ENCODE assay signal across 15 mouse cellular contexts in the genomic region with DNA sequence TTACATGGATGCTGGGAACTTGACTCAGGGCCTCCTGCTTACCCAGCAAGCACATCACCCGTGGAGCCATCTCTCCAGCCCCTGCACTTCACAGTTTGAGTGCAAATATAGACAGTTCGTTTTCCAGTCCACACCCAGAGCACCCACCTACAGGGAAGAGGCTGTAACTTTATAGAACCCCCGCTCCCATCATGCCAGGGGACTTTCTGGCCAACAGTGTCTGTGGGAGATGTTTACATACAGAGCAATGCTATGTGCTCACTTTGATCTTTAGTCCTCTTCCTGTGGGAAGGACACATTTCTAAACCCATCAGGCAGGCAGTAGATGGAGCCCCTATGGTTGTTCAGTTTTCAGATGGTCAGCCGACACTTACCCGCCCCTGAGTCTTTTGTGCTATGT. TPM values are rescaled to one million over a fixed set of nuclear protein-coding genes. Genes with fewer than 3 reads are reported as not detected.
DNase-seq lines count a peak whose midpoint lies in the region; ATAC-seq and TF ChIP-seq lines count a peak whose summit lies in the region.
"Had no signal": no experiment of that assay in that cellular context is flagged by ENCODE, and none has a peak within 500 bp of the region (broad histone marks: within the 10 kb centered on the region; RNA-seq: fewer than 3 reads in every experiment).

No protein-coding gene starts in this region.

- H3K4me2 ChIP-seq in liver, embryonic 11.5 days = no peak overlapping the region
- no peak overlapping the region for H3K4me2 ChIP-seq in liver, postnatal 0 days (ENCODE audit: low read depth, low read length)
- no peak overlapping the region for H3K4me2 ChIP-seq in liver, embryonic 16.5 days (ENCODE audit: low read depth, low read length)
- H3K4me2 ChIP-seq: heart, embryonic 11.5 days; kidney, embryonic 15.5 days had no signal

- no peak for DNase-seq in frontal cortex, postnatal 25 days (ENCODE audit: low spot score in 2 of 2)
- no peak for DNase-seq in liver, embryonic 11.5 days (ENCODE audit: low spot score)
- DNase-seq in liver, postnatal 0 days = no peak
- DNase-seq in retina, postnatal 1 day = no peak
- DNase-seq in urinary bladder, postnatal 25 days (ENCODE audit: low spot score) = no peak
- DNase-seq: gastrocnemius, postnatal 25 days; lung, adult 18-20 months; lung, postnatal 36 days; thymus, postnatal 36 days had no signal

- H3K4me3 ChIP-seq in liver, embryonic 11.5 days (ENCODE audit: low read depth, low read length) = no peak overlapping the region
- no peak overlapping the region for H3K4me3 ChIP-seq in liver, postnatal 0 days (ENCODE audit: low read depth, low read length)
- H3K4me3 ChIP-seq in cortical plate, adult 2 months (ENCODE audit: insufficient read depth, low read length) = no peak overlapping the region
- no peak overlapping the region for H3K4me3 ChIP-seq in liver, embryonic 16.5 days (ENCODE audit: low read depth, low read length)
- H3K4me3 ChIP-seq: kidney, embryonic 15.5 days had no signal

- TF ChIP-seq EP300 in liver, postnatal 0 days (IDR thresholded peaks at IDR 0.05; ENCODE audit: low read depth) = no peak

- no peak overlapping the region for H3K9ac ChIP-seq in liver, embryonic 11.5 days (ENCODE audit: low read depth, low read length)
- H3K9ac ChIP-seq in liver, postnatal 0 days (replicated peaks) = no peak overlapping the region
- peak overlapping the region; percentile 40; the same call in 1 of the 2 replicates for H3K9ac ChIP-seq in liver, embryonic 16.5 days (ENCODE audit: low read depth, low read length)
- H3K9ac ChIP-seq: kidney, embryonic 15.5 days had no signal

- H3K27ac ChIP-seq in liver, embryonic 11.5 days (ENCODE audit: low read depth, low read length) = peak overlapping the region; percentile 90
- no peak overlapping the region; the same call in 1 of the 2 replicates for H3K27ac ChIP-seq in liver, postnatal 0 days (ENCODE audit: low read depth)
- H3K27ac ChIP-seq in cortical plate, adult 2 months (ENCODE audit: insufficient read depth, low read length) = peak overlapping the region; percentile 24; the same call in 1 of the 2 replicates
- peak overlapping the region; percentile 97 for H3K27ac ChIP-seq in liver, embryonic 16.5 days (ENCODE audit: low read length)
- H3K27ac ChIP-seq: kidney, embryonic 15.5 days had no signal

- 79% methylated on average over 5 of the region's 5 CpGs for WGBS in liver, embryonic 11.5 days
- 70% methylated on average over 5 of the region's 5 CpGs for WGBS in liver, postnatal 0 days (ENCODE audit: insufficient replicate concordance)
- 77% methylated on average over 5 of the region's 5 CpGs for WGBS in liver, embryonic 16.5 days (ENCODE audit: insufficient replicate concordance)

- TF ChIP-seq POLR2A in cortical plate, adult 2 months (IDR thresholded peaks at IDR 0.05; ENCODE audit: extremely low read depth, insufficient read depth, low read length) = no peak

- H3K36me3 ChIP-seq in liver, embryonic 11.5 days (ENCODE audit: control insufficient read depth, insufficient read depth, low read length) = no peaks in the 10 kb centered on the region
- H3K36me3 ChIP-seq in liver, postnatal 0 days (replicated peaks; ENCODE audit: insufficient read depth, low read length) = 0 out of 2 replicates have a peak, but pooled peaks cover 2% of the 10 kb centered on the region
- no peaks in the 10 kb centered on the region for H3K36me3 ChIP-seq in liver, embryonic 16.5 days (ENCODE audit: control insufficient read depth, insufficient read depth)
- H3K36me3 ChIP-seq: kidney, embryonic 15.5 days had no signal

- H3K9me3 ChIP-seq in liver, embryonic 11.5 days (ENCODE audit: control insufficient read depth, low read length) = no peaks in the 10 kb centered on the region
- H3K9me3 ChIP-seq in liver, postnatal 0 days (ENCODE audit: low read length) = no peaks in the 10 kb centered on the region
- H3K9me3 ChIP-seq in liver, embryonic 16.5 days (replicated peaks; ENCODE audit: control insufficient read depth, low read length) = no peaks in the 10 kb centered on the region
- H3K9me3 ChIP-seq: kidney, embryonic 15.5 days had no signal

- no peaks in the 10 kb centered on the region for H3K27me3 ChIP-seq in liver, embryonic 11.5 days (replicated peaks; ENCODE audit: control insufficient read depth, insufficient read depth, low read length)
- H3K27me3 ChIP-seq in liver, postnatal 0 days (ENCODE audit: insufficient read depth, low read length) = no peaks in the 10 kb centered on the region
- H3K27me3 ChIP-seq in liver, embryonic 16.5 days (ENCODE audit: control insufficient read depth, insufficient read depth, low read depth, low read length) = no peaks in the 10 kb centered on the region
- H3K27me3 ChIP-seq: kidney, embryonic 15.5 days had no signal

- H3K4me1 ChIP-seq in liver, embryonic 11.5 days (replicated peaks; ENCODE audit: control insufficient read depth, insufficient read depth, low read length) = peaks cover 12% of the 10 kb centered on the region
- H3K4me1 ChIP-seq in liver, postnatal 0 days (ENCODE audit: insufficient read depth) = peaks cover 32% of the 10 kb centered on the region
- H3K4me1 ChIP-seq in cortical plate, adult 2 months (ENCODE audit: control insufficient read depth, insufficient read depth, low read length) = peaks cover 14% of the 10 kb centered on the region
- peaks cover 61% of the 10 kb centered on the region for H3K4me1 ChIP-seq in liver, embryonic 16.5 days (ENCODE audit: control insufficient read depth, low read depth, low read length)

- ATAC-seq in frontal cortex, adult (ENCODE audit: low TSS enrichment) = peak; percentile 22; the same call in 1 of the 2 replicates
- no peak for ATAC-seq in liver, embryonic 11.5 days (replicated peaks; ENCODE audit: low FRiP score)
- ATAC-seq in liver, postnatal 0 days = no peak
- no peak for ATAC-seq in liver, embryonic 16.5 days (ENCODE audit: low read depth)

- TF ChIP-seq CTCF in liver, postnatal 0 days (IDR thresholded peaks at IDR 0.05; ENCODE audit: low read depth) = no peak
- TF ChIP-seq CTCF in cortical plate, adult 2 months (IDR thresholded peaks at IDR 0.05; ENCODE audit: extremely low read depth, insufficient read depth, low read length) = no peak

RNA-seq across cellular contexts. Expression of gene Fcnb, which starts 18.0 kb away (rescaled TPM):
- polyA plus RNA-seq in liver, embryonic 11.5 days (2014; fragmentation: Nextera tagmentation; extraction: Ambion mirVana) = 4.1 and 5.6 TPM in 2 replicates
- polyA plus RNA-seq in liver, postnatal 0 days (2015; fragmentation: Nextera tagmentation; extraction: Ambion mirVana) = 56.1 and 57.0 TPM in 2 replicates
- not detected in 2 replicates for polyA plus RNA-seq in cortical plate, adult 2 months (2012; rRNA removed)
- polyA plus RNA-seq in liver, embryonic 16.5 days (2015; fragmentation: Nextera tagmentation; extraction: Ambion mirVana) = 66.0 and 66.9 TPM in 2 replicates
- polyA plus RNA-seq: neural tube, embryonic 14.5 days had no signal
